Mouse (Mus musculus) testis, adult 2 months (tissue): ENCODE results near the gene Gsta1. TPM values are rescaled to one million over a fixed set of nuclear protein-coding genes. Genes with fewer than 3 reads are reported as not detected.
"Not testable (repeated sequence)": the region's sequence is repeated elsewhere in the genome, so short reads cannot be mapped to it uniquely, and the experiment has no call there.

Source experiments
- H3K27ac ChIP-seq: fragments of 200-500 bp; 2 replicates; pipeline ENCODE4 v1.5.1; 2012; ENCODE audit warnings: low read depth, low read length; ENCODE audit not compliant: control insufficient read depth, insufficient read depth
- H3K27me3 ChIP-seq: fragments of 200-500 bp; 2 replicates; pipeline ENCODE4 v1.6.1; 2012; ENCODE audit warnings: mild to moderate bottlenecking, low read length, moderate library complexity; ENCODE audit not compliant: control insufficient read depth, insufficient read depth
- H3K36me3 ChIP-seq: fragments of 200-500 bp; 2 replicates; pipeline ENCODE4 v1.6.1; 2012; ENCODE audit warnings: mild to moderate bottlenecking, low read length; ENCODE audit not compliant: control insufficient read depth, insufficient read depth
- H3K4me1 ChIP-seq: fragments of 200-500 bp; 2 replicates; pipeline ENCODE4 v1.6.1; 2012; ENCODE audit warnings: low read length; ENCODE audit not compliant: control insufficient read depth, insufficient read depth
- H3K4me3 ChIP-seq: fragments of 200-500 bp; 2 replicates; pipeline ENCODE4 v1.5.1; 2012; ENCODE audit warnings: low read depth, mild to moderate bottlenecking, low read length, moderate library complexity, mixed read lengths; ENCODE audit not compliant: control insufficient read depth
- CTCF ChIP-seq: fragments of 200-500 bp; IDR thresholded peaks from 2 replicates; pipeline ENCODE4 v1.5.1; 2012; ENCODE audit warnings: low read depth, mild to moderate bottlenecking, inconsistent platforms, low read length, moderate library complexity; ENCODE audit not compliant: control insufficient read depth, insufficient read depth, insufficient replicate concordance
- POLR2A ChIP-seq: fragments of 200-500 bp; IDR thresholded peaks from 2 replicates; pipeline ENCODE4 v1.6.1; 2012; ENCODE audit warnings: low read depth, mild to moderate bottlenecking, inconsistent platforms, low read length, moderate library complexity; ENCODE audit not compliant: control insufficient read depth
- polyA plus RNA-seq: library from polyadenylated mRNA; depleted of rRNA; stranded (reverse); fragments of >200 nt; gene quantifications from 2 replicates; pipeline ENCODE4 v1.2.3, GENCODE M21; 2012

The Gsta1 gene
- polyA plus RNA-seq, 1 experiment, result not detected

GRCm38 (mm10) chr9:78212341-78213049 is 18.0 kb upstream of the Gsta1 start:
- Histone ChIP-seq H3K4me1 (no peaks in the 10 kb centered on the region), H3K36me3 (no peaks in the 10 kb centered on the region), H3K27ac (no peak overlapping the region), H3K27me3 (no peaks in the 10 kb centered on the region), H3K4me3 (no peak overlapping the region)
- TF ChIP-seq CTCF, result no peak
- TF ChIP-seq POLR2A, result no peak

DNA sequence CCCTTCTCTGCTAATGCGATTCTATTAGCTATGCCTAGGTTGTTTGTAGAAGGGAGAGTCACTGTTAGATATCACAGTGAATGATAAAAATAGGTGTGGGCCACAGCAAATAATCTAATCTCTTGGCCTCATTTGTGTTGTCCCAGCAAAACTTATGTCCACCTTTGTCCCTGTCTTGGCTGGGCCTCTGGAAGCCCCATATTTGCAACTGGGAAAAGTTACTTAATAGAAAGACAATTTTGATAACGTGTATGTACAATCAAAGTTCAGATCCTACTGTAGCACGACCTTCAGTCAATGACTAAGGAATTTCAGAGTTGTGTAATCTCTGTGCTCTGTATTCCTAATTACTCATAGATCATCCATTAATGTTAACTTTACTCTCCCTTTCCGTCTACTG is 13.4 kb upstream of the Gsta1 start:
- Histone ChIP-seq H3K27ac (no peak overlapping the region), H3K4me1 (no peaks in the 10 kb centered on the region; the same call in 1 of the 2 replicates), H3K4me3 (no peak overlapping the region), H3K36me3 (no peaks in the 10 kb centered on the region), H3K27me3 (no peaks in the 10 kb centered on the region)
- TF ChIP-seq POLR2A, result no peak
- no peak for TF ChIP-seq CTCF

DNA sequence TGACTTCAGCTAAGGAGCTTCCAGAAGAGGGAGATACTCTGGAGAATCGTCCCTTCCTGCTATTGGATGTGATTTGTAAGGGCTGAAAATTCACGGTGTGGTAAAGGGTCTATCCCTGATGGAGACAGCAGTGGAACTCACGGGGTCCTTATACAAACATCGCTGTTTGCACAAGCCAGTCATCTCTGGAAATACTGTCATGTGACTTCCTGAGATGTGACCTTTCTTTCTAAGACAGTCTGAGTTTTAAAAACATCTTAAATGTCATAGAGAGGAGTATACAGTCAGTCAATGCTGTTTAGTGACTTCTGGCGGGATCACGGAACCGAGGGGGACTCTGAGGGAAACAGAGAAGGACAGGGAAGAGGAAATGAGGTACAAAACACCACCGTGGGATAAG is 7.8 kb upstream of the Gsta1 start:
- no peaks in the 10 kb centered on the region for H3K27me3 ChIP-seq
- no peaks in the 10 kb centered on the region for H3K36me3 ChIP-seq
- H3K4me3 ChIP-seq, result no peak overlapping the region
- H3K4me1 ChIP-seq, result peaks cover 2% of the 10 kb centered on the region
- no peak overlapping the region for H3K27ac ChIP-seq
- TF ChIP-seq CTCF (no peak), POLR2A (no peak)

DNA sequence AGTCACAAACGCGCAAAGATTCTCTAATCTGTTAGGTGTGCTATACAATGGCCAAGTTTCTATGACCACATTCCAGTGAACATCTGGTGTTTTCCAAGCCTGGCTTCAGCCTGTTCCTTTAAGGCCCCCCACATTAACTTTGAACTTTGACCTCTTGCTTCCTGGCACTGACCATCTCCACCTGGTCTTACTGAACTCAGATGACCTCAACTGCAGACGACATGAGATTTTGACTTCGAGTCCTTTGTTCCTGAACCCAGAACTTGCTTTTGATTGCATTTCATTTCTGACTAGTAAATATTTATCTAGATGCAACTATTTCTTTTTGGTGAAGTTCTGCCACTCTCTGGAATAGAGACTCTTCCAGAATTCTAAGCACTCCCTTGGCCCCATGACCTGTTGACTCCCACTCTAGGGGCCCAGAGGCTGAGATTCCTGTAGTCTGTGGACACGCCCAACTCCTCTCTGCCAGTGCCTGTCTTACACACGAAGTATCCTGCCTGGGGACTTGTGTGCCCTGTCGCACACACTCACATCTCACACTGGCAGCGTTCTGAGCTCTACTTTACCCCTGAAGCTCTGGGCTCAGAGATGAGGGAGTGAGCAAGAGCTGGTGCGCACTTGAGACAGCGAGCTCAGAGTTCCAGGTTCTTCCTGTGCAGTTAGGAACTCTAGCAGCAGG is 7.1 kb upstream of the Gsta1 start:
- H3K27me3 ChIP-seq, result no peaks in the 10 kb centered on the region
- no peak for TF ChIP-seq POLR2A
- no peak for TF ChIP-seq CTCF
- H3K36me3 ChIP-seq, result no peaks in the 10 kb centered on the region
- H3K4me1 ChIP-seq, result peaks cover 2% of the 10 kb centered on the region
- no peak overlapping the region for H3K4me3 ChIP-seq
- no peak overlapping the region for H3K27ac ChIP-seq

DNA sequence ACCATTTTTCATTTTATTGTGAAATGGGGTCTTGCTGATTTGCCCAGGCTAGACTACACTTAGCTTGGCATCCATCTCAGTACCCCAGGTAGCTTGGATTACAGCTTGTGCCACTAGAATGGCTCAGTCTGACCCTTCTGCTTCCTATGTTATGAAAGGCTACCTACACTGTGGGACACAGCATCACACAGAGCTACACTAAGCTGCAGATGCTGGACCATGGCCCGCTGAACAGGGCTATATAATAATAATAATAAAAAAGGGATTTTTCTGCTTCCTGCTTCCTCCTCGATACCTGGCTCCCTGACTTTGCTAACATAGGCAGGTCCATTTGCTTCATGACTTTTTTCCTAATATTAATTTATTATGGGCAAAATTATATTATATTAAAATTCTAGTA is 6.0 kb upstream of the Gsta1 start:
- H3K4me3 ChIP-seq, result no peak overlapping the region
- TF ChIP-seq POLR2A (no peak), CTCF (no peak)
- peaks cover 2% of the 10 kb centered on the region for H3K4me1 ChIP-seq
- H3K27me3 ChIP-seq, result no peaks in the 10 kb centered on the region
- no peaks in the 10 kb centered on the region for H3K36me3 ChIP-seq
- no peak overlapping the region for H3K27ac ChIP-seq

DNA sequence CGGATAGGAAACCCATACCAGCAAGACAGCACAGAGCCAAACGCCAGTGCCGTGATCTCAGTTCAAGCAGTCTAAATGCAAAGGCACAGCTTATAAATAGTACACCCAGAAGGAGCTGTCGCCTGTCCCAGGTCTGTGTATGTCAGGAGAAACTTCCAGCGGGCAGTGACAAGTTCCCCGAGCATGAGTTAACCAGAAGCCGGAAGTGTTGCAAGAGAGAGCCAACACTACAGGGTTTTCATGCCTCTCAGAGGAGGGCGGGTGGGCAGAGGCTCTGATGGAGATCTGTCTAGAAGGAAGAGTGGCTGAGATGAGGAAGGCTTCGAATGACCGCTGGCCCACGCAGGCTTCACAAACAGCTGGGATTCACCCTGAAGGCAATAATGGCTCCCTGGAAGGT is 5.2 kb upstream of the Gsta1 start:
- Histone ChIP-seq H3K4me1 (peaks cover 2% of the 10 kb centered on the region), H3K36me3 (no peaks in the 10 kb centered on the region), H3K27me3 (no peaks in the 10 kb centered on the region), H3K27ac (no peak overlapping the region), H3K4me3 (no peak overlapping the region)
- TF ChIP-seq CTCF (no peak), POLR2A (no peak)

DNA sequence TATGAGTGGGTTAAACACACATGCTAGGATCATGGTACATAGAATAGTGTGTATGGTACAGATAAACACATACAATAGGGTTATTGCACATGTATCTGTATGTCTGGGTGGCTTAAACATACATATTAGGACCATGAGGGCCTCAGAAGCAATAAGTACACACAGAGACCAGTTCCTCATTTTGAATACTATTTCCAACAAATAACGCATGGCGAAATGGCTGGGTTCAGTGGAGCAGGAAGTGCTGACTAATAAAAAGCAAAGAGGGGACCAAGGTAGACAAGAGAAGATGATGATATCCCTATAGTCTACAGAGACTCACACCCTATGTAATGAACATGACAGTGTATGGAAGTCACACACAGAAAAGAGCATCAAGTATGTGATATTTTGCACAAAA is 2.3 kb upstream of the Gsta1 start:
- no peak for TF ChIP-seq CTCF
- Histone ChIP-seq H3K4me1 (peaks cover 2% of the 10 kb centered on the region), H3K27ac (no peak overlapping the region)

GRCm38 (mm10) chr9:78229658-78230057 is 798 bp upstream of the Gsta1 start:
- H3K27ac ChIP-seq, H3K27me3 ChIP-seq, H3K36me3 ChIP-seq, H3K4me3 ChIP-seq, H3K4me1 ChIP-seq: not testable (repeated sequence)

More for the DNA sequence above, 2.3 kb upstream of the Gsta1 start:
- Histone ChIP-seq H3K36me3 (no peaks in the 10 kb centered on the region), H3K4me3 (no peak overlapping the region), H3K27me3 (no peaks in the 10 kb centered on the region)

- not testable (repeated sequence) for H3K27me3 ChIP-seq, H3K36me3 ChIP-seq, H3K27ac ChIP-seq, H3K4me1 ChIP-seq, H3K4me3 ChIP-seq
Observed at GRCm38 (mm10) chr9:78233121-78233695, 2.8 kb downstream of the Gsta1 start.

DNA sequence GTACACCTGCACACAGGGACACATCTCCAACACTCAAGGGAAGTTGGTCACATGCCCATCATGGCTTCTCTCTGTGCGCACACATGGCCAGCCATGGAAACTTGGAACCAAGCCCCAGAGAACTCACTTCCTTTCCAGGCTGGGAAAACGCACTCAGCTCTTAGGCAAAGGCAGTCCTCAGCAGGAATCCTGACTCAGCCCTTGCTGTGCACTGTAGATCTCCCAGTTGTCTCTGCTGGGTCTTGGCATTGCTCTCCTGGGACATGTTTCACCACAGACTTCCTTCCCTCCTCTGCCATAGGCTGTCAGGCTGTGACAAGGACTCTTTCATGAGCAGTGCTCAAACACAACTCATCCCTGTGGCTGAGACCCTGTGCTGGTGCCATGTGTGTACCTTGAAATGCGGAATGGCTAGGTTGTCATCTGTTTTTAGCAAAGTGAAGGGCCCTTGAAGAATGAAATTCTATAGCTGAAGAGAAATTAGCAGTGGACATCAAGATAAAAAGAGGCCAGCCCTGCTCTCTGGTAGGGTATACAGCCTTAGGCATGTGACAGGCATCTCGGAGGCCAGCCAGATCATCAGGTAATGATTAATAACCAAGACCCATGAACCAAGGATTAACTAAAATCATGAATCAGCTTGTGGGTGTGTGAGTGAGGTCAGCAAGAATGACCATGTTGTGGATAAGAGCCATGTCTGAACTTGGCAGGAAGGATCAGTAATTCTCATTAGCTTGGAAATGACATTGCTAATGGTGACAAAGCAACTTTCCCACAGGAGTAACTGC is 25.4 kb downstream of the Gsta1 start:
- not testable (repeated sequence) for H3K4me3 ChIP-seq, H3K36me3 ChIP-seq, H3K27me3 ChIP-seq, H3K4me1 ChIP-seq, H3K27ac ChIP-seq
